Mouse (Mus musculus) liver, embryonic 11.5 days (tissue): ENCODE data around the gene Myo3b. TPM values are rescaled to one million over a fixed set of nuclear protein-coding genes. Genes with fewer than 3 reads are reported as not detected.
"Not testable (repeated sequence)": the region's sequence is repeated elsewhere in the genome, so short reads cannot be mapped to it uniquely, and the experiment has no call there.

Source experiments
- ATAC-seq: fragments of 200-750 bp; cut with Nextera tagmentation; replicated peaks from 2 replicates; pipeline ENCODE4 v1.8.0; 2017; ENCODE audit warnings: moderate number of reproducible peaks, mild to moderate bottlenecking, moderate TSS enrichment, moderate library complexity; ENCODE audit not compliant: low FRiP score
- DNase-seq: peaks from one replicate; pipeline ENCODE4 v3.0.0-alpha.2; 2017; ENCODE audit warnings: low spot score
- H3K27ac ChIP-seq: fragments of 300-500 bp; sonication (generic); 2 replicates; pipeline ENCODE4 v1.5.1; 2014; ENCODE audit warnings: mild to moderate bottlenecking, low read depth, low read length, control low read depth
- H3K27me3 ChIP-seq: fragments of 300-500 bp; sonication (generic); replicated peaks from 2 replicates; pipeline ENCODE4 v1.6.1; 2014; ENCODE audit warnings: low read length, mixed read lengths; ENCODE audit not compliant: control insufficient read depth, insufficient read depth
- H3K36me3 ChIP-seq: fragments of 300-500 bp; sonication (generic); 2 replicates; pipeline ENCODE4 v1.6.1; 2014; ENCODE audit warnings: mild to moderate bottlenecking, low read length, moderate library complexity, mixed read lengths; ENCODE audit not compliant: control insufficient read depth, insufficient read depth
- H3K4me1 ChIP-seq: fragments of 300-500 bp; sonication (generic); replicated peaks from 2 replicates; pipeline ENCODE4 v1.6.1; 2014; ENCODE audit warnings: low read length, mixed read lengths; ENCODE audit not compliant: control insufficient read depth, insufficient read depth
- H3K4me2 ChIP-seq: fragments of 300-500 bp; sonication (generic); 2 replicates; pipeline ENCODE4 v1.6.1; 2014; ENCODE audit warnings: mild to moderate bottlenecking, control low read depth, moderate library complexity
- H3K4me3 ChIP-seq: fragments of 300-500 bp; sonication (generic); 2 replicates; pipeline ENCODE4 v1.5.1; 2014; ENCODE audit warnings: low read depth, low read length, control low read depth
- H3K9ac ChIP-seq: fragments of 300-500 bp; sonication (generic); 2 replicates; pipeline ENCODE4 v1.6.1; 2014; ENCODE audit warnings: low read depth, low read length, control low read depth
- H3K9me3 ChIP-seq: fragments of 300-500 bp; sonication (generic); 2 replicates; pipeline ENCODE4 v1.6.1; 2016; ENCODE audit warnings: low read length, inconsistent platforms, mixed read lengths; ENCODE audit not compliant: control insufficient read depth
- WGBS: fragments of 180-500 bp; shearing (Covaris S2); extraction: QIAGEN DNeasy Blood & Tissue Kit; methylation state at CpG from one replicate; pipeline ENCODE4 v1.1.7; 2014; 5-methylcytosine and 5-hydroxymethylcytosine counted together
- polyA plus RNA-seq: library from polyadenylated mRNA; unstranded; fragments of >200 nt; fragmentation: Nextera tagmentation; extraction: Ambion mirVana; gene quantifications from 2 replicates; pipeline ENCODE4 v1.2.1, GENCODE M21; 2014

Gene Myo3b
- not detected in 2 replicates for polyA plus RNA-seq

DNA sequence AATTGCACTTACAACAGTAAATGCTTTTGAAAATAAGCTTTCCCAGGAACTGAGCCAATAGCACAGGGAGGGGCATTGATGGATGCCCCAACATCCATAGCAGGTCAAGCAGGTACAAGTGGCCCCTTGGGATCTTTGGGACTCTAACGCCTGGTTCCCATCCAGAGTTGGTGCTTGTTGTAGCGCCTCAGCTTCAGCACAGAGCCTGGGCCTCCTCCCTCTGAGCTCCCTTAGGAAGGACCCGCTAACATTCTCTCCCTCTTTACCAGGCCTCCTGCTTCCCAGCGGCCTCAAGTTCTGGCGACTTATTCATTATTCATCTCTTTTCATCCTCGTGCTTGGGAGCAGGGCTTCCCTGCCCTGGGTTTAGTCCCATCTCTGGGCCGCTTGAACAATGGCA, at the start of gene Myo3b:
TSS of gene Myo3b (plus strand) at position 375 of the 400 bp plus-strand sequence.
- Histone ChIP-seq H3K9me3 (no peaks in the 10 kb centered on the region), H3K4me1 (no peaks in the 10 kb centered on the region), H3K9ac (no peak within 1 kb of the TSS), H3K27ac (no peak within 1 kb of the TSS), H3K4me2 (no peak within 1 kb of the TSS), H3K36me3 (no peaks in the 10 kb centered on the region), H3K27me3 (no peaks in the 10 kb centered on the region), H3K4me3 (no peak within 1 kb of the TSS)
- ATAC-seq (no peak), DNase-seq (no peak)
- WGBS = 48% methylated on average over 7 of the region's 7 CpGs

DNA sequence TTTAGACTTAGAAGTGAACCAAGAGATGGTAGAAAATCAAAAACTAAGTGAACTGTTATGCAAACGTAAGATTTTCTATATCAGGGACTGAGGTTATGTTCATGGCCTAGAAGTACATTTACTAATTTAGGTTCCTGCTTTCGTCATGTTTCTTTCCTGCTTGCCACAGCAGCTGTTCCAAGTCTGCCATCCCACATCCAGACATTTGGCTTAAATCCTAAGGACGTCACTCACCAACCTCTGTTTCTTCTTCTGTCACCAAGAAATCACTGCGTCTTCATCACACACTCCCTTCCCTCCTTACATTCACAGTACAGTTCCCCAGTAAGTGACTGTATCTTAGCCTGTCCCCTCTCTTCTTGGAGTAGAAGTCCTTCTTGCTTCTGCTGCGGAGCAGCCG, 49.7 kb upstream of the Myo3b start:
- Histone ChIP-seq H3K9ac (no peak overlapping the region), H3K36me3 (peaks cover 9% of the 10 kb centered on the region; the same call in 1 of the 2 replicates), H3K4me2 (no peak overlapping the region), H3K27me3 (no peaks in the 10 kb centered on the region), H3K9me3 (no peaks in the 10 kb centered on the region), H3K4me3 (no peak overlapping the region), H3K4me1 (no peaks in the 10 kb centered on the region), H3K27ac (no peak overlapping the region)
- no peak for DNase-seq
- no peak for ATAC-seq
- 95% methylated on average over 6 of the region's 6 CpGs for WGBS

DNA sequence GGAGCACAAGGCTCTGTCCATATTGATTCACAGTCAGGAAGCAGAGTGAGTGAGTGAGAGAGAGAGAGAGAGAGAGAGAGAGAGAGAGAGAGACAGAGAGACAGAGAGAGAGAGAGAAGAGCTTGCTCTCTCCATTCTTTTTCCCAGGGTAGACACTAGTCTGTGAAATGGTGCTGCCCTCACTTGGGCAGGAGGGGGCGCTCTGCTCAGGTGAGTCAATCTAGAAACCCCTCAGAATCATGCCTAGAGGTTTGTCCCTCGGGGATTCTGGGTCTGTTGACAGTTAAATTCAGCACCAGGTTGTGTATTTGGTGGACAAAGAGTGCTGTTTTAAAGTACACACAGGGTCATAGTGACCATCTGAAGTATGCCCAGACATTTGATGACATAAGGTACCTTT, 48.3 kb upstream of the Myo3b start:
- no peak overlapping the region for H3K9ac ChIP-seq
- H3K36me3 ChIP-seq = peaks cover 7% of the 10 kb centered on the region; the same call in 1 of the 2 replicates
- no peaks in the 10 kb centered on the region for H3K4me1 ChIP-seq
- H3K4me2 ChIP-seq = no peak overlapping the region
- no peak for ATAC-seq
- no peak overlapping the region for H3K27ac ChIP-seq
- no peaks in the 10 kb centered on the region for H3K9me3 ChIP-seq
- 50% methylated on average over 2 of the region's 2 CpGs for WGBS
- H3K27me3 ChIP-seq = no peaks in the 10 kb centered on the region
- DNase-seq = no peak
- no peak overlapping the region for H3K4me3 ChIP-seq

DNA sequence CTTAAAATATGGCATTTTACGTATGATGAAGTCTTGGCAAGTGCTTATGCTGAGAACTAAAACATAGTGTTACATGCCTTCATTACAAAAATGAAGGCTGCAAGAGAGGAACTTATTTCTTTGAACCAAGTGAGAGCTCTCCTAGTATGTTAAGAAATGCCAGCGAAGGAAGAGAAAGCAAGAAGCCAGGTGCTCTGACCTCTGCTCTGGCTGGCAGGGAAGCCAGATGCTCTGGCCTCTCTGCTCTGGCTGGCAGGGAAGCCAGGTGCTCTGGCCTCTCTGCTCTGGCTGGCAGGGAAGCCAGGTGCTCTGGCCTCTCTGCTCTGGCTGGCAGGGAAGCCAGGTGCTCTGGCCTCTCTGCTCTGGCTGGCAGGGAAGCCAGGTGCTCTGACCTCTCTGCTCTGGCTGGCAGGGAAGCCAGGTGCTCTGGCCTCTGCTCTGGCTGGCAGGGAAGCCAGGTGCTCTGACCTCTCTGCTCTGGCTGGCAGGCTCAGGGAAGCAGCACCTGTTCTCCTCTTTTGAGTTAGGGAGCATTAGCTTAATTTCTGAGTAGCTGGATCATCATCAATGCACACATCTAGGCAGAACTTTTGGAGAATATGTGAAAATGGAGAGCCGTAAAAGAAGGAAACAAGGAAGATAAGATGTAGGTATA, 44.7 kb upstream of the Myo3b start:
- not testable (repeated sequence) for H3K27me3 ChIP-seq, H3K4me1 ChIP-seq, H3K4me2 ChIP-seq, H3K9ac ChIP-seq, DNase-seq, H3K4me3 ChIP-seq, H3K9me3 ChIP-seq, H3K36me3 ChIP-seq, H3K27ac ChIP-seq, ATAC-seq
- 84% methylated on average over 3 of the region's 3 CpGs for WGBS

DNA sequence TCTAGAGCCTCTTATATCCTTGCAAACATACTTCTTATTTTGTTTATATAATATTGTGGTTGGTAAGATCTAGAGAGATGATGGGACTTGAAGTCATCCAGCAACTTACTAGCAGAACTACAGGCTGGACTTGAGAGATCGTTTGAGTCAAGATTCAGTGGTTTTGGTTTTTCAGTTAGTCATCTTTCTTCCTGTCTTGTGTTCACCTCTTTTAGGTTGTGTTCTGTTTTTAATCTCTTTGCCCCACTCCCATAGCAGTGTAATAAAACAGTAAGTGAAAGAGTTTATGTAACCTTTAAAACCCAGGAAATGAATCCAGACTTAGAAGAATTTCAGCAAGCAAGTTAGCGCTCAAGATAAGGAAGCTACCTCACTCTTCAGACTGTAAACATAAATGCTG, 44.1 kb upstream of the Myo3b start:
- no peak overlapping the region for H3K9ac ChIP-seq
- no peaks in the 10 kb centered on the region for H3K9me3 ChIP-seq
- H3K36me3 ChIP-seq = peaks cover 7% of the 10 kb centered on the region; the same call in 1 of the 2 replicates
- H3K4me1 ChIP-seq = no peaks in the 10 kb centered on the region
- no peak for DNase-seq
- no peak overlapping the region for H3K4me2 ChIP-seq
- ATAC-seq = no peak
- no peaks in the 10 kb centered on the region for H3K27me3 ChIP-seq
- WGBS = 77% methylated on average over 2 of the region's 2 CpGs
- H3K27ac ChIP-seq = no peak overlapping the region
- no peak overlapping the region for H3K4me3 ChIP-seq

DNA sequence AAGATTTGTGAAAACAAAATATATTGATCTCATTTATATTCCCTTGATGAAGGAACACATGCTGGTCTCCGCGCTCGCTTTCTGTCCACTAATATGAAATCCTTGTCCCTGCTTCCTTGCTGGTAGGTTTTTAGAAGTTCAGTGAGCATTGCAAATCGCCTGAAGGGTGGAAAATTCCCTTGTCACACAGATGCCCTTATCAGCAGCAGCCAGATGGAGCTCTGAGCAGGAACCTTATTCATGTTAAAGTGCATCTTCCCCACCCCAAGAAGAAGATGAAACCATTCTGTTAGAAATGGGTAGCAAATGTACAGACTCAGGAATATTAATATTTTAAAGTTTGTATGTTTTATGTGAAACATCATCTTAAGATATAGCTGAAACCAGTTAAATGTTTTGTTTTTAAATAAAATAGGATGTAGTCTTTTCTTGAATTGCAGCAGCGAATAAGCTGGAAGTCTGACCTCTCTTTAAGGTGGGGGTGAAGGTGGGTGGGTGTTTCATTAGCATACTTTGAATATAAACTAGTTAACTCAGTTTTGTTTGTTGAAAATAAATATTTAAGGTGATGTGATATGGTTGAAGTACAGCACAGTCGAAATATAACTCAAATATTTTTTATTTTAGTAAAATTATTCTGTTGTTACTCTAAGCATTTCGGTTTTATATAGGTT, 39.7 kb upstream of the Myo3b start:
- H3K9me3 ChIP-seq = no peaks in the 10 kb centered on the region
- 71% methylated on average over 7 of the region's 7 CpGs for WGBS
- DNase-seq (peak; percentile 43), ATAC-seq (peak; percentile 91)
- H3K4me1 ChIP-seq = no peaks in the 10 kb centered on the region
- no peak overlapping the region for H3K9ac ChIP-seq
- H3K27me3 ChIP-seq = no peaks in the 10 kb centered on the region
- peaks cover 9% of the 10 kb centered on the region; the same call in 1 of the 2 replicates for H3K36me3 ChIP-seq
- no peak overlapping the region for H3K4me2 ChIP-seq
- H3K4me3 ChIP-seq = no peak overlapping the region
- no peak overlapping the region; the same call in 1 of the 2 replicates for H3K27ac ChIP-seq

DNA sequence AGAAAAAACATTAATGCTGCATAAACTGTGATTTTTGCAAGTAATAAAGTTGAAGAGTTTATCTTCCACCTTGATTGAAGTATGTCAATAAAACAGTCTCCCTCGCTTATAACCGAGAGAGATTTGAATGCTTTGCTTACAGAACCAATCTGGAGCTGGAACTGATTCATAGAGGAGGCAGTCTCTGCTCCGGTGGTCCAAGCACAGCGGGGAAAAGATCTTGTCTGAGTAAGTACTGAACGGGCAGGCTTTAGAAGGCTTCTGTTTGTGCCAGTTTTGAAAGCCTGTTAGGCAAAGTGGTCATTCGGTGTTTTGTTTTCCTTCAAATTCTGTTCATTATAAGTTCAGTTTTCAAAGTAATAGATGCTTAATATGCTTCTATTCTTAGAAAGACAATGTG, 38.6 kb upstream of the Myo3b start:
- no peak overlapping the region for H3K4me3 ChIP-seq
- no peaks in the 10 kb centered on the region for H3K4me1 ChIP-seq
- no peak for ATAC-seq
- no peaks in the 10 kb centered on the region for H3K9me3 ChIP-seq
- H3K27ac ChIP-seq = no peak overlapping the region
- DNase-seq = no peak
- H3K27me3 ChIP-seq = no peaks in the 10 kb centered on the region
- H3K36me3 ChIP-seq = peaks cover 9% of the 10 kb centered on the region; the same call in 1 of the 2 replicates
- H3K9ac ChIP-seq = no peak overlapping the region
- 87% methylated on average over 6 of the region's 6 CpGs for WGBS
- H3K4me2 ChIP-seq = no peak overlapping the region

DNA sequence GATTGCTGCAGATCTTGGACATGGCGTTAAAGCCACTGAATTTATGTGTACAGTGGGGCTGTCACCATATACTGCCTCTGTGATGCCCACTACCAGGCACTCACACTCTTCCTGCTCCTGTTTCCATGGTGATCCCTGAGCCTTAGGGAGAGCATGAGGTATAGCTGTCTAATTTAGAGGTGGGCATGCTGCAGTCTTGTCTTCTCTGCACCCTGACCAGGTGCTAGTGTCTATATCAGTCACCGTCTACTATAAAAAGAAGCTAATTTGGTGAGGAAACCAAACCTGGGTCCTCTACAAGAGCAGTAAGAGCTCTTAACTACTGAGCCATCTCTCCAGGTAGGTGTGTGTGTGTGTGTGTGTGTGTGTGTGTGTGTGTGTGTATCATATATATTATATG, 32.4 kb upstream of the Myo3b start:
- no peak for ATAC-seq
- Histone ChIP-seq H3K4me1 (no peaks in the 10 kb centered on the region), H3K27me3 (no peaks in the 10 kb centered on the region), H3K4me2 (no peak overlapping the region), H3K4me3 (no peak overlapping the region), H3K36me3 (peaks cover 10% of the 10 kb centered on the region; the same call in 1 of the 2 replicates), H3K27ac (no peak overlapping the region), H3K9ac (no peak overlapping the region), H3K9me3 (no peaks in the 10 kb centered on the region)
- 95% methylated on average over 2 of the region's 2 CpGs for WGBS
- DNase-seq = no peak

DNA sequence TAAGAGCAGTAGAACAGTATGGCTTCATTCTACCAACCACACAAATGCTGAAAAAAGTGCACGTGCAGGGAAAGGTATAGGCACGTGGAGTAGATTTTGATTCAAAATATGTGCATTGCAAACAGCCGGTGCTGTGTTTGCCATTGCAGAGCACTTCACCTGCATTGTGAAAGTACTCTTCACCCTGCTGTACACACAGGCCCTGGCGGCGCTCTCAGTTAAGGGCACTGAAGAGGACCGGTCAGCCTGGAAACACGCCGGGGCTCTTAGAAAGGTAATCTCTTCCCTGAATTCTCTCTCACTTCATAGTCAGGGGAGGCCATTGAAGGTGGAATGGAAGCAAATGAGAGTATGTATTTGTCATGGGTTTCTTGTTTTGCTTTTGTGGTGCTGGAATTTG, 26.0 kb upstream of the Myo3b start:
- Histone ChIP-seq H3K9me3 (no peaks in the 10 kb centered on the region), H3K36me3 (peaks cover 6% of the 10 kb centered on the region; the same call in 1 of the 2 replicates), H3K27ac (no peak overlapping the region), H3K4me3 (no peak overlapping the region), H3K27me3 (no peaks in the 10 kb centered on the region), H3K4me1 (no peaks in the 10 kb centered on the region), H3K4me2 (no peak overlapping the region), H3K9ac (no peak overlapping the region)
- DNase-seq (no peak), ATAC-seq (no peak)
- WGBS = 94% methylated on average over 8 of the region's 8 CpGs
